Mouse (Mus musculus): Measurements from ENCODE around the gene Klf5.

DNA sequence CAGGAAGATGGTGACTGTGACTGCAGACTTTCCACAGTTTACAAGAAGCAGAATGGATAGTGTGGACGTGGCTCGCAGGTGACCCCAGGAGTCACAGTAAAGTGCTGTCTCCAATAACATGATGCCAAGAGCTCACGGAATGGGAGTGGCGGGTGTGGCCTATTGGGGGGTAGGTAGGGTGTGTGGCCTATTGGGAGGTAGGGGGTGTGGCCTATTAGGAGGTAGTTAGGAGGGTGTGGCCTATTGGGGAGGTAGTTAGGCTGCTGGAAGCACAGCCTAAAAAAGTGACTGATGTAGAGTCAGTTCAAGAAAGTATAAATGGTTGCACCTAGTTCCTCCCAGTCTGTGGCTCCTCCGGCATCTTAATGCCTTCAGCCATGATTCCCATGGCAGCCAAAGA lies 22.2 kb downstream of the Klf5 start:
- TF ChIP-seq POLR2A (IDR thresholded peaks at IDR 0.05; ENCODE audit: control insufficient read depth in 1 of 2, insufficient read depth in 1 of 2, low read depth in 1 of 2, low read length in 2 of 2, poor library complexity in 1 of 2) (no peak), UBTF (IDR thresholded peaks at IDR 0.05; ENCODE audit: borderline replicate concordance, insufficient read depth, low read depth, low read length) (no peak), CTCF (IDR thresholded peaks at IDR 0.05 in 2 of 3, conservative IDR thresholded peaks at IDR 0.05 in 1 of 3; ENCODE audit: control insufficient read depth in 1 of 3, insufficient read depth in 1 of 3, low read depth in 2 of 3, low read length in 3 of 3, poor library complexity in 1 of 3, severe bottlenecking in 1 of 3) (no peak), RAD21 (IDR thresholded peaks at IDR 0.05; ENCODE audit: low read depth, low read length) (no peak)

All from MEL (cell line).